Mouse (Mus musculus) hindlimb bud, embryonic 11.5 days (tissue): Measurements from ENCODE around the gene Strc.
A peak's percentile ranks its signal among the peaks of the same experiment; 100 is the strongest.

ENCODE experiments used
- DNase-seq: peaks from one replicate; pipeline ENCODE4 v3.0.0-alpha.2; 2012; ENCODE audit warnings: low read depth, low spot score; ENCODE audit errors: extremely low spot score

Gene Strc

GRCm38 (mm10) chr2:121357494-121357893, 29.5 kb downstream of the Strc start, which contains the start of gene Ckmt1:
Gene Ckmt1, plus strand, starts transcription at chr2:121357714.
- DNase-seq = no peak

GRCm38 (mm10) chr2:121354820-121355592, 32.0 kb downstream of the Strc start, which contains the start of gene Ppip5k1:
Gene Ppip5k1, minus strand, starts transcription at chr2:121355396.
- DNase-seq = peak; percentile 79

GRCm38 (mm10) chr2:121354378-121354777, 32.6 kb downstream of the Strc start:
- DNase-seq = no peak

GRCm38 (mm10) chr2:121353156-121353555, 33.8 kb downstream of the Strc start:
- no peak for DNase-seq

- DNase-seq = no peak
Measured at GRCm38 (mm10) chr2:121339057-121339456, 47.9 kb downstream of the Strc start.

GRCm38 (mm10) chr2:121329492-121329891, 57.5 kb downstream of the Strc start:
- DNase-seq = no peak

GRCm38 (mm10) chr2:121323693-121324470, 63.1 kb downstream of the Strc start:
- no peak for DNase-seq

GRCm38 (mm10) chr2:121323041-121323440, 63.9 kb downstream of the Strc start:
- DNase-seq = no peak

GRCm38 (mm10) chr2:121316278-121316677, 70.7 kb downstream of the Strc start:
- DNase-seq = no peak
